Mouse (Mus musculus) midbrain, embryonic 12.5 days (tissue): ENCODE results near the gene Prlh. TPM values are rescaled to one million over a fixed set of nuclear protein-coding genes. Genes with fewer than 3 reads are reported as not detected.

Experiments
- ATAC-seq: fragments of 200-750 bp; cut with Nextera tagmentation; 2 replicates; pipeline ENCODE4 v1.8.0; 2017; ENCODE audit warnings: low read depth, moderate TSS enrichment, moderate library complexity; ENCODE audit not compliant: low FRiP score
- H3K27ac ChIP-seq: fragments of 300-500 bp; sonication (generic); replicated peaks from 2 replicates; pipeline ENCODE4 v1.5.1; 2016; ENCODE audit warnings: mild to moderate bottlenecking
- H3K27me3 ChIP-seq: fragments of 300-500 bp; sonication (generic); 2 replicates; pipeline ENCODE4 v1.6.1; 2016; ENCODE audit warnings: mild to moderate bottlenecking
- H3K36me3 ChIP-seq: fragments of 300-500 bp; sonication (generic); 2 replicates; pipeline ENCODE4 v1.6.1; 2016
- H3K4me1 ChIP-seq: fragments of 300-500 bp; sonication (generic); 2 replicates; pipeline ENCODE4 v1.6.1; 2016
- H3K4me2 ChIP-seq: fragments of 300-500 bp; sonication (generic); replicated peaks from 2 replicates; pipeline ENCODE4 v1.6.1; 2016; ENCODE audit warnings: mild to moderate bottlenecking, moderate library complexity
- H3K4me3 ChIP-seq: fragments of 300-500 bp; sonication (generic); 2 replicates; pipeline ENCODE4 v1.5.1; 2016; ENCODE audit warnings: mild to moderate bottlenecking
- H3K9ac ChIP-seq: fragments of 300-500 bp; sonication (generic); replicated peaks from 2 replicates; pipeline ENCODE4 v1.6.1; 2016; ENCODE audit warnings: mild to moderate bottlenecking, moderate library complexity
- H3K9me3 ChIP-seq: fragments of 300-500 bp; sonication (generic); 2 replicates; pipeline ENCODE4 v1.6.1; 2016; ENCODE audit warnings: mild to moderate bottlenecking
- WGBS: fragments of 180-500 bp; shearing (Covaris S2); methylation state at CpG from one replicate; pipeline ENCODE4 v1.1.7; 2016; 5-methylcytosine and 5-hydroxymethylcytosine counted together
- polyA plus RNA-seq: library from polyadenylated mRNA; unstranded; fragments of >200 nt; fragmentation: Nextera tagmentation; extraction: Ambion mirVana; gene quantifications from 2 replicates; pipeline ENCODE4 v1.2.1, GENCODE M21; 2016

Prlh gene
- polyA plus RNA-seq, 1 experiment from 2014 or later = not detected

GRCm38 (mm10) chr1:90980638-90981330, 27.9 kb downstream of the Prlh start:
- Histone ChIP-seq H3K36me3 (no peaks in the 10 kb centered on the region), H3K27ac (no peak overlapping the region), H3K9ac (no peak overlapping the region), H3K4me2 (no peak overlapping the region), H3K4me3 (no peak overlapping the region), H3K27me3 (no peaks in the 10 kb centered on the region), H3K9me3 (no peaks in the 10 kb centered on the region), H3K4me1 (peaks cover 5% of the 10 kb centered on the region; the same call in 1 of the 2 replicates)
- no peak for ATAC-seq
- 85% methylated on average over 10 of the region's 10 CpGs for WGBS

GRCm38 (mm10) chr1:90981346-90981745, 28.4 kb downstream of the Prlh start:
- H3K4me2 ChIP-seq = no peak overlapping the region
- 77% methylated on average over 3 of the region's 3 CpGs for WGBS
- H3K4me1 ChIP-seq = no peaks in the 10 kb centered on the region
- no peaks in the 10 kb centered on the region for H3K9me3 ChIP-seq
- H3K9ac ChIP-seq = no peak overlapping the region
- ATAC-seq = no peak
- no peaks in the 10 kb centered on the region for H3K36me3 ChIP-seq
- no peak overlapping the region for H3K27ac ChIP-seq
- H3K27me3 ChIP-seq = no peaks in the 10 kb centered on the region
- H3K4me3 ChIP-seq = no peak overlapping the region

GRCm38 (mm10) chr1:90995916-90996315, 43.0 kb downstream of the Prlh start:
- Histone ChIP-seq H3K4me2 (no peak overlapping the region), H3K36me3 (no peaks in the 10 kb centered on the region), H3K4me1 (peaks cover 15% of the 10 kb centered on the region), H3K9ac (no peak overlapping the region), H3K27ac (no peak overlapping the region), H3K27me3 (peaks cover 19% of the 10 kb centered on the region), H3K4me3 (no peak overlapping the region), H3K9me3 (no peaks in the 10 kb centered on the region)
- 88% methylated on average over 1 of the region's 1 CpGs for WGBS
- ATAC-seq = no peak

- Histone ChIP-seq H3K4me2 (no peak overlapping the region), H3K9me3 (no peaks in the 10 kb centered on the region), H3K27ac (no peak overlapping the region), H3K4me3 (no peak overlapping the region), H3K4me1 (peaks cover 15% of the 10 kb centered on the region), H3K27me3 (peaks cover 19% of the 10 kb centered on the region), H3K36me3 (no peaks in the 10 kb centered on the region), H3K9ac (no peak overlapping the region)
- ATAC-seq = no peak
- WGBS = 80% methylated on average over 4 of the region's 4 CpGs
Measured at GRCm38 (mm10) chr1:90997136-90997535, 44.2 kb downstream of the Prlh start.

GRCm38 (mm10) chr1:90997641-90998040, 44.7 kb downstream of the Prlh start:
- H3K27ac ChIP-seq = no peak overlapping the region
- H3K4me1 ChIP-seq = peaks cover 15% of the 10 kb centered on the region
- H3K4me2 ChIP-seq = peak overlapping the region; percentile 98; the same call in 1 of the 2 replicates
- WGBS = 87% methylated on average over 5 of the region's 5 CpGs
- no peaks in the 10 kb centered on the region for H3K36me3 ChIP-seq
- 0 out of 2 replicates have a peak overlapping the region, but pooled peaks have one; percentile 75 for H3K4me3 ChIP-seq
- no peaks in the 10 kb centered on the region for H3K9me3 ChIP-seq
- ATAC-seq = no peak
- peaks cover 19% of the 10 kb centered on the region for H3K27me3 ChIP-seq
- no peak overlapping the region for H3K9ac ChIP-seq

GRCm38 (mm10) chr1:90998268-90998890, 45.5 kb downstream of the Prlh start, which contains the start of gene Lrrfip1:
Gene Lrrfip1 (plus strand): TSS chr1:90998737.
- peak within 1 kb of the TSS; percentile 75 for H3K4me3 ChIP-seq
- no peaks in the 10 kb centered on the region for H3K9me3 ChIP-seq
- 0 out of 2 replicates have a peak within 1 kb of the TSS, but pooled peaks have one; percentile 12 for H3K27ac ChIP-seq
- peak within 1 kb of the TSS; percentile 72 for H3K9ac ChIP-seq
- 2% methylated on average over 59 of the region's 59 CpGs for whole genome bisulfite sequencing
- ATAC-seq = peak; percentile 74
- H3K4me2 ChIP-seq = peak within 1 kb of the TSS; percentile 98
- H3K4me1 ChIP-seq = peaks cover 15% of the 10 kb centered on the region
- no peaks in the 10 kb centered on the region for H3K36me3 ChIP-seq
- H3K27me3 ChIP-seq = peaks cover 19% of the 10 kb centered on the region

GRCm38 (mm10) chr1:90998891-90999611, 46.1 kb downstream of the Prlh start:
- ATAC-seq = peak; percentile 78
- peak overlapping the region; percentile 72 for H3K9ac ChIP-seq
- no peaks in the 10 kb centered on the region for H3K9me3 ChIP-seq
- H3K27ac ChIP-seq = 0 out of 2 replicates have a peak overlapping the region, but pooled peaks have one; percentile 12
- H3K4me1 ChIP-seq = peaks cover 15% of the 10 kb centered on the region
- peak overlapping the region; percentile 98 for H3K4me2 ChIP-seq
- H3K27me3 ChIP-seq = peaks cover 19% of the 10 kb centered on the region
- peak overlapping the region; percentile 75 for H3K4me3 ChIP-seq
- no peaks in the 10 kb centered on the region for H3K36me3 ChIP-seq
- 2% methylated on average over 41 of the region's 41 CpGs for WGBS

GRCm38 (mm10) chr1:90999911-91000601, 47.1 kb downstream of the Prlh start:
- H3K9ac ChIP-seq = no peak overlapping the region
- ATAC-seq = no peak
- peak overlapping the region; percentile 75; the same call in 1 of the 2 replicates for H3K4me3 ChIP-seq
- H3K4me2 ChIP-seq = peak overlapping the region; percentile 98
- H3K27me3 ChIP-seq = peaks cover 19% of the 10 kb centered on the region
- no peaks in the 10 kb centered on the region for H3K36me3 ChIP-seq
- no peaks in the 10 kb centered on the region for H3K9me3 ChIP-seq
- 79% methylated on average over 10 of the region's 10 CpGs for WGBS
- H3K4me1 ChIP-seq = peaks cover 15% of the 10 kb centered on the region
- no peak overlapping the region for H3K27ac ChIP-seq

GRCm38 (mm10) chr1:91001101-91001500, 48.2 kb downstream of the Prlh start:
- 95% methylated on average over 3 of the region's 3 CpGs for WGBS
- H3K9me3 ChIP-seq = no peaks in the 10 kb centered on the region
- ATAC-seq = no peak
- no peak overlapping the region for H3K4me3 ChIP-seq
- no peak overlapping the region for H3K9ac ChIP-seq
- H3K4me1 ChIP-seq = peaks cover 15% of the 10 kb centered on the region
- no peak overlapping the region for H3K4me2 ChIP-seq
- no peak overlapping the region for H3K27ac ChIP-seq
- H3K36me3 ChIP-seq = no peaks in the 10 kb centered on the region
- H3K27me3 ChIP-seq = peaks cover 19% of the 10 kb centered on the region

GRCm38 (mm10) chr1:91001871-91002539, 49.1 kb downstream of the Prlh start:
- H3K9me3 ChIP-seq = no peaks in the 10 kb centered on the region
- H3K4me1 ChIP-seq = peaks cover 15% of the 10 kb centered on the region
- no peak overlapping the region for H3K4me2 ChIP-seq
- no peak overlapping the region for H3K9ac ChIP-seq
- H3K36me3 ChIP-seq = no peaks in the 10 kb centered on the region
- no peak for ATAC-seq
- peaks cover 14% of the 10 kb centered on the region for H3K27me3 ChIP-seq
- H3K4me3 ChIP-seq = no peak overlapping the region
- WGBS = 88% methylated on average over 3 of the region's 3 CpGs
- H3K27ac ChIP-seq = no peak overlapping the region

GRCm38 (mm10) chr1:91002641-91003040, 49.7 kb downstream of the Prlh start:
- ATAC-seq = no peak
- Histone ChIP-seq H3K36me3 (no peaks in the 10 kb centered on the region), H3K9me3 (no peaks in the 10 kb centered on the region), H3K4me2 (no peak overlapping the region), H3K27me3 (peaks cover 8% of the 10 kb centered on the region), H3K4me3 (no peak overlapping the region), H3K27ac (no peak overlapping the region), H3K4me1 (peaks cover 15% of the 10 kb centered on the region), H3K9ac (no peak overlapping the region)
- 90% methylated on average over 3 of the region's 3 CpGs for WGBS
